Mouse (Mus musculus) right cerebral cortex, postnatal 36 days (tissue): ENCODE results near the gene Tiam2.
A peak's percentile ranks its signal among the peaks of the same experiment; 100 is the strongest.

Experiments
- DNase-seq, 2 experiments: peaks; one replicate each; pipeline ENCODE4 v3.0.0; 2022; ENCODE audit warnings: low spot score in 2 of 2, mixed read lengths in 1 of 2

The Tiam2 gene

GRCm38 (mm10) chr17:3326148-3326902, at the start of gene Tiam2:
TSS of gene Tiam2 (plus strand) at chr17:3326573.
- DNase-seq, result no peak

GRCm38 (mm10) chr17:3280321-3280720, 46.1 kb upstream of the Tiam2 start:
- DNase-seq, result no peak

- DNase-seq, result no peak
These were observed 44.4 kb upstream of the Tiam2 start for GRCm38 (mm10) chr17:3281939-3282338.

GRCm38 (mm10) chr17:3285030-3285671, 41.2 kb upstream of the Tiam2 start:
- DNase-seq, result no peak

- no peak for DNase-seq
These were observed 40.1 kb upstream of the Tiam2 start for GRCm38 (mm10) chr17:3286123-3286825.

- DNase-seq, result peak; percentile 52 to 61
These were observed 38.0 kb upstream of the Tiam2 start for GRCm38 (mm10) chr17:3288341-3288740.

- no peak for DNase-seq
These were observed 31.3 kb upstream of the Tiam2 start for GRCm38 (mm10) chr17:3295097-3295496.

GRCm38 (mm10) chr17:3299487-3299886, 26.9 kb upstream of the Tiam2 start:
- DNase-seq, result no peak

GRCm38 (mm10) chr17:3305926-3306325, 20.4 kb upstream of the Tiam2 start:
- DNase-seq, result no peak

- peak; percentile 24 to 48 for DNase-seq
These were observed 12.4 kb upstream of the Tiam2 start for GRCm38 (mm10) chr17:3313711-3314624.

GRCm38 (mm10) chr17:3314625-3315020, 11.8 kb upstream of the Tiam2 start:
- no peak for DNase-seq

- DNase-seq, result no peak
These were observed 10.8 kb upstream of the Tiam2 start for GRCm38 (mm10) chr17:3315581-3315980.

GRCm38 (mm10) chr17:3326903-3327279, 518 bp downstream of the Tiam2 start:
- no peak for DNase-seq

GRCm38 (mm10) chr17:3327335-3327734, 962 bp downstream of the Tiam2 start:
- DNase-seq, result no peak

- no peak for DNase-seq
These were observed 2.4 kb downstream of the Tiam2 start for GRCm38 (mm10) chr17:3328820-3329219.

GRCm38 (mm10) chr17:3329429-3329828, 3.1 kb downstream of the Tiam2 start:
- DNase-seq, result no peak

GRCm38 (mm10) chr17:3331721-3332461, 5.5 kb downstream of the Tiam2 start:
- no peak for DNase-seq

GRCm38 (mm10) chr17:3336161-3336739, 9.9 kb downstream of the Tiam2 start:
- DNase-seq, result no peak

GRCm38 (mm10) chr17:3336887-3337524, 10.6 kb downstream of the Tiam2 start:
- no peak for DNase-seq

GRCm38 (mm10) chr17:3337525-3337888, 11.1 kb downstream of the Tiam2 start:
- no peak for DNase-seq
